Mouse (Mus musculus): ENCODE results near the gene Scgb1b24. TPM values are rescaled to one million over a fixed set of nuclear protein-coding genes. Genes with fewer than 3 reads are reported as not detected.

Gene Scgb1b24
- not detected in 2 replicates for total RNA-seq (2021)
- long read RNA-seq = 0 reads

- DNase-seq = no peak
These were observed at the start of gene Scgb1b24 for GRCm38 (mm10) chr7:33743499-33743898. Gene Scgb1b24, plus strand, starts transcription at chr7:33743799.

- DNase-seq = no peak
These were observed 4.4 kb upstream of the Scgb1b24 start, which contains the start of gene Scgb2b24 for GRCm38 (mm10) chr7:33739212-33739611. Gene Scgb2b24, minus strand, starts transcription at chr7:33739312.

Other genes with a start within 250 kb of the Scgb1b24 start
- gene Scgb2b21, start 223.3 kb upstream of the Scgb1b24 start, total RNA-seq (2021) = not detected in 2 replicates
- gene Scgb2b24, start 4.5 kb upstream of the Scgb1b24 start, total RNA-seq (2021) = not detected in 2 replicates
- not detected in 2 replicates for gene Scgb2b26, start 201.2 kb downstream of the Scgb1b24 start, total RNA-seq (2021)

All from adrenal gland, postnatal 25 days (tissue).